Mouse (Mus musculus) olfactory bulb, adult 2 months (tissue): Measurements from ENCODE around the gene Ccdc93. TPM values are rescaled to one million over a fixed set of nuclear protein-coding genes. Genes with fewer than 3 reads are reported as not detected.

Experiments used
- H3K27ac ChIP-seq: fragments of 200-500 bp; 2 replicates; pipeline ENCODE4 v1.5.1; 2012; ENCODE audit warnings: low read depth, low read length; ENCODE audit not compliant: insufficient read depth
- H3K4me1 ChIP-seq: fragments of 200-500 bp; 2 replicates; pipeline ENCODE4 v1.6.1; 2012; ENCODE audit warnings: low read length; ENCODE audit not compliant: control insufficient read depth, insufficient read depth
- H3K4me3 ChIP-seq: fragments of 200-500 bp; 2 replicates; pipeline ENCODE4 v1.5.1; 2012; ENCODE audit warnings: mild to moderate bottlenecking, low read depth, low read length, moderate library complexity; ENCODE audit not compliant: insufficient read depth
- CTCF ChIP-seq: fragments of 200-500 bp; IDR thresholded peaks from 2 replicates; pipeline ENCODE4 v1.5.1; 2012; ENCODE audit warnings: low read depth, mild to moderate bottlenecking, low read length, moderate library complexity; ENCODE audit not compliant: insufficient read depth
- POLR2A ChIP-seq: fragments of 200-500 bp; IDR thresholded peaks from 2 replicates; pipeline ENCODE4 v1.6.1; 2012; ENCODE audit warnings: mild to moderate bottlenecking, low read depth, low read length, moderate library complexity; ENCODE audit not compliant: insufficient read depth
- WGBS: fragments of 180-500 bp; shearing (Covaris S2); methylation state at CpG from one replicate; pipeline ENCODE4 v1.1.7; 2018; 5-methylcytosine and 5-hydroxymethylcytosine counted together
- polyA plus RNA-seq: library from polyadenylated mRNA; stranded (reverse); fragments of >200 nt; gene quantifications from 2 replicates; pipeline ENCODE4 v1.2.4, GENCODE M21; 2012; ENCODE audit warnings: low replicate concordance; ENCODE audit not compliant: missing spikeins, insufficient read depth, insufficient read length

Ccdc93 gene
- polyA plus RNA-seq, 1 experiment = not detected

DNA sequence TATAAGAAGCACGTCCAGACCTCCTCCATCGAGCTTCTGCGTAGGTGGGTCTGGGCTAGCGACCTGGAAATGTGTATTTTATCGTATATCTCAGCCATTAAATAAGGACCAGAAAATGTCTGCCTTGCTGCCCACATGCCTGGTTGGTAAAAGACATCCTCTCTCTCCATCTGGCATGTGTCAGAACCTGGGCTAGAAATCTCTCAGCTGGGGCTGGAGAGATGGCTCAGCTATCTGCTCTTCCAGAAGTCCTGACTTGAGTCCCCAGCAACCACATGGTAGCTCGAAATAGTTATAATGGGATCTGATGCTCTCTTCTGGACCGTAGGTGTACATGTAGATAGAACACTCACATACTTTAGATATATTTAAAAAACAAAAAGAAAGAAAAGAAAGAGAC is 5.1 kb downstream of the Ccdc93 start:
- Histone ChIP-seq H3K4me3 (no peak overlapping the region), H3K4me1 (peaks cover 6% of the 10 kb centered on the region), H3K27ac (no peak overlapping the region)
- 92% methylated on average over 7 of the region's 7 CpGs for WGBS
- no peak for TF ChIP-seq CTCF
- no peak for TF ChIP-seq POLR2A

DNA sequence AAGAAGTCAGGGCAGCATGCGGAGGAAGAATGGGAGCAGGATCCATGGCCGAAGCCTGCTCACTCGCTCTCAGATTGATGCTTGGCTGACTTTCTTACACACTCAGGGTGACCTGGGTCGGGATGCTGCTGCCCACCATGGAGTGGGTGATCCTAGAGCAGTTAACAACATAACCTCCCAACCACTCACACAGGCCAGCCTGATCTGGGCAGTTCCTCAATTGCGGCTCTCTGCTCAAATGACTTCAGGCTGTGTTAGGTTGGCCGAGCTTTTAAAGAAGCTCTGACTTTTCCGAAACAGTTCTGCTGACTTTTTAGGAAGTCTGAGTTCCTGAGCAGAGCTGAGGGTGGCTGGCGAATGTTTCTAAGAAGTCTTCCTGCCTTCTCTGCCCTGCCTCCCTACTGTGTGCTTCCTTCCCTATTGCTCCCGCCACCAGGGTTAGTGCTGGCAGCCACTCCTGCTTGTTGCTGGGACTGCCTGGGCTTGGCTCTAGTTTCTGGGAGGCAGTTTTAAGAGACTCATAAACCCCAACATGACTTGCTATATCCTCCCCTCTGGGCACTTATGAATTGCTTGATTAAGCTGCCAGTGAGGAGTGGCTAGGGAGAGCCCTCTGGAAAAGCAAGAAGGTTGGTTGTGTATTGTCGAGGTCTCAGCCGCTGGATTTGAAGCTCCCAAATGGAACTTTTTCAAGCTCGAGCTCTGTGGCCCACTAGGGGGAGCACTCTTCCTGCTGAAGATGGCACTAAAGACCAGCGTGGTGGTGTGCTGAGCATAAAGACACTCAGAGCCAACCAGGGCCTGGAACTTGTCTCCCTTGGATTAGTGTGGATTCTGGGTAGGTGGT is 9.9 kb downstream of the Ccdc93 start:
- 58% methylated on average over 13 of the region's 13 CpGs for whole genome bisulfite sequencing
- no peak overlapping the region for H3K27ac ChIP-seq
- H3K4me3 ChIP-seq = no peak overlapping the region
- H3K4me1 ChIP-seq = no peaks in the 10 kb centered on the region
- TF ChIP-seq POLR2A = no peak
- peak; percentile 67 for TF ChIP-seq CTCF

DNA sequence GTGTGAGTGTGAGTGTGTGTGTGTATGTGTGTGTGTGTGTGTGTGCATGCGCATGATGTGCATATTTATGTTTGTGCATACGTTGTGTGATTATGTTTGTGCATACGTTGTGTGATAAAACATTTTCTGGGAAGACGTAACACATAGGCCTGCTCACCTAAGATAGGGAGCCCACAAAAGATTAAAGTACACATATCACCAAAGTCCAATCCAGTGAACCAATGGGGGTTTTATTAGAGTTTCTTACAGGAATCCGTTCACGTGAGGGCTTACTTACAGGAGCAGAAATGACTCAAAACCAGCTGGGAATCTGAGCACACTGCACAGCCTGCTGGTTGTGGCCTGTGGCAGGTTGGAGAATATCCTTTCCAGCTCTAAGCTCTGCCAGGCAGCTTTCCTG is 13.3 kb downstream of the Ccdc93 start:
- 97% methylated on average over 6 of the region's 6 CpGs for WGBS

DNA sequence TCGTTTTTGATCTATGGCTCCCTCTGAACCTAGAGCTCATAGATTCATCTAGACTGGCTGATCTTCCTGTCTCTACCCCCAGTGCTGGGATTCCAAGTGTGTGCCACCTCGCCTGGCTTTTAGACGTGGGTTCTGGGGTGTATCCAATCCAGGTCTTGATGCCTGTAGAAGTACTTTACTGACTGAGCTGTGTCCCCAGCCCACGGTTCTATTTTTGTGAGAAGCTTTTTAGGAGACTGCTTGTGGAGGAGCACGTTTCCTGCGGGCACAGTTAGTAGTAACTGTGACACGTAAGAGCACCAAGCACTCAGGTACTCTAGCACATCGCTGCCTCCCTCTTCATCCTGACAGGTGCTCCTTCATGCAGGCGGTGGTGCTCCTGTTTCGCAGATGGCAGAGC is 16.4 kb downstream of the Ccdc93 start:
- Histone ChIP-seq H3K27ac (no peak overlapping the region), H3K4me1 (peaks cover 17% of the 10 kb centered on the region), H3K4me3 (no peak overlapping the region)
- 74% methylated on average over 10 of the region's 10 CpGs for WGBS
- no peak for TF ChIP-seq POLR2A
- TF ChIP-seq CTCF = no peak

More for the DNA sequence above, 13.3 kb downstream of the Ccdc93 start:
- H3K4me3 ChIP-seq = no peak overlapping the region
- no peak overlapping the region for H3K27ac ChIP-seq
- peaks cover 7% of the 10 kb centered on the region for H3K4me1 ChIP-seq
- TF ChIP-seq POLR2A (no peak), CTCF (no peak)

DNA sequence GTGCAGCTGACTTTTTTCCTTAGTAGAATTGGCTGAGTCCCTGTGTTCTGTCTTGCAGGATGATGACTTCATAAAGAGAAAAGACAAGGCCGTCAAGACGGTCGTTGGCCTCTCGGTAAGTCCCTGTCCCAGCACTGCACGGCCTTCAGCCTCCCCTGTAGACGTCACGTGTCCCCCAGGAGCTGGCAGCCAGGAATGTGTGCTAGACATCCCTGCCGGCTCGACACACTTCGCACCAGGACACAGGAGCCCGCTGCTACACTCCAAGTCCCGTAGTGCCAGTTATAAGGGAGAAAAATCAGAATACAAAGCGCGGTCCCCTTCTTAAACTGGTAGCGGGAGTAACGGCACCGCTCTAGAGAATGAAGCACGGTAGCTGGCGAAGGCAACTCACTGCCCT is 17.3 kb downstream of the Ccdc93 start:
- peaks cover 21% of the 10 kb centered on the region for H3K4me1 ChIP-seq
- no peak overlapping the region for H3K27ac ChIP-seq
- 90% methylated on average over 19 of the region's 19 CpGs for WGBS
- H3K4me3 ChIP-seq = no peak overlapping the region
- TF ChIP-seq CTCF (no peak), POLR2A (no peak)

DNA sequence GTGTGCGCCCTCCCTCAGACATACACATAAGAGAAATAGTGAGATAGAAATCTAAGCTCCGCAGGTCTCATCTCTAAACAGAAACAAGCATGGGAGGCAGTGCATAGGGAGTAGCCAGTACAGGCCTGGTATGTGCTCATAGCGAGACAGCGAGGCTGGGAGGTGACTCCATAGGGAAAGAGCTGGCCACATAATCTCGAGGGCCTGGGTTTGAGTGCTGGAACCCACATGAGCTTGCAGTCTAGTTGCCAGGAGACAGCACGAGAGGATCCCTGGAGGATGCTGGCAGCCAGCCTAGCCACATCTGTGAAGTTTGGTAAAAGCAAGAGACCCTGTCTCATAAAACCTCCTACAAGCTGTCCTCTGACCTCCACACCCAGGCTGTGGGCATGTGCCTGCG is 20.2 kb downstream of the Ccdc93 start:
- no peak overlapping the region for H3K27ac ChIP-seq
- H3K4me1 ChIP-seq = peaks cover 24% of the 10 kb centered on the region
- TF ChIP-seq POLR2A (no peak), CTCF (no peak)
- WGBS = 68% methylated on average over 7 of the region's 7 CpGs
- H3K4me3 ChIP-seq = no peak overlapping the region

DNA sequence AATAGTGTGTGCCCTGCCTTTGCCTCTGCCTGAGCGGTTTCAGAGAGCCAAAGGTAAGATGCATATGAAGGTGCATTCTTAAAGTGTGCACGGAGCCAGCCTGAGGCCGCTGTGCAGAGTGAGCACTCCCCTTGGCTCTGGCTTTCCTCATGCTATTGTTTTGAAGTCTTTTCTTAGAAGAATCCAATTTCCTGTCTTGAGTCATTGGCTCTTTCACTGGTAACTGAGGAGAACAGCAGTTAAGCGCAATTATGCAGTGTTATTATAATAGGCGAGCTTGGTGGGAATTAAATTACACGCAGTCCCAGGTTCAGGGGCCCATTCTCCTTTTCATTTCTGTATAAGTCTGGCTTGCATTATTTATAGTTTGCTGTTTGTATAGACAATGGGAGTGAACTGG is 21.6 kb downstream of the Ccdc93 start:
- no peak for TF ChIP-seq POLR2A
- peak overlapping the region; percentile 39 for H3K27ac ChIP-seq
- 26% methylated on average over 6 of the region's 6 CpGs for WGBS

DNA sequence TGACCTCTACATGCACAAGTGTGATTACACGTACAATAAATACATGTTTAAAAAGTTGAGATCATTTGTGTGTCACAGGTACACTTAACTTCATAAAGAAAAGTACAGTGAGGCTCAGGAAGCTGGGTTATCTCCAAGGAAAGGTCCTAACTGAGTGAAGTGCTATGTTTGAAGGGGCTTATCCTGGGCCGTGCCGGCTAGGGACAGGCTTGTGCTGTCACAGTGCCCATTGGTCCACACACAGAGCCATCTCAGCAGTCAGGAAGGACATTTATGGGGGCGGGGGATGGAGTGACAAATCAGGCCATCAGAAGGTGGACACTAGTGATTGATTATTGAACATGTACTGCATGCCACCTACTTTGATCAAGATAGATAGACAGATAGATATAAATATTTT is 22.2 kb downstream of the Ccdc93 start:
- no peak for TF ChIP-seq POLR2A
- TF ChIP-seq CTCF = no peak
- 74% methylated on average over 4 of the region's 4 CpGs for WGBS
- peaks cover 19% of the 10 kb centered on the region for H3K4me1 ChIP-seq
- H3K4me3 ChIP-seq = no peak overlapping the region
- no peak overlapping the region; the same call in 1 of the 2 replicates for H3K27ac ChIP-seq

More for the DNA sequence above, 21.6 kb downstream of the Ccdc93 start:
- Histone ChIP-seq H3K4me3 (no peak overlapping the region), H3K4me1 (peaks cover 20% of the 10 kb centered on the region)

DNA sequence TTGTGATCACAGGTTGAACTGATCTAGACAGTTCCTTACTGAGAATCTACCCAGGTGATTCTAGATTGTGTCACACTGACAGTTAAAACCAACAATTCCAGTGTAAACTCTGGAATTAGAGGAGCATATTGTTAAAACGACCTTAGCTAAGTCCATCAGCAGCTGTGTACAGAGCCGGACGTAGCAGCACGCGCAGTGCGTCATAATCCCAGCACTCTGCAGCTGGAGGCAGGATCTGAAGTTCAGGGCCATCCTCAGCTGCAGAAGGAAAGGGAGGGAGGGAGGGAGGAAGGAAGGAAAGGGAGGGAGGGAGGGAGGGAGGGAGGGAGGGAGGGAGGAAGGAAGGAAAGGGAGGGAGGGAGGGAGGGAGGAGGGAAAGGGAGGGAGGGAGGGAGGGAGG is 24.1 kb downstream of the Ccdc93 start:
- peaks cover 17% of the 10 kb centered on the region for H3K4me1 ChIP-seq
- WGBS = 70% methylated on average over 6 of the region's 6 CpGs
- TF ChIP-seq POLR2A = no peak
- H3K4me3 ChIP-seq = no peak overlapping the region
- no peak overlapping the region for H3K27ac ChIP-seq
